Mouse (Mus musculus) urinary bladder, postnatal 10 days (tissue): ENCODE data around the gene Ropn1l.
A peak's percentile ranks its signal among the peaks of the same experiment; 100 is the strongest.

Source experiments
- DNase-seq: peaks from one replicate; pipeline ENCODE4 v3.0.0; 2022; ENCODE audit warnings: low spot score

Gene Ropn1l

DNA sequence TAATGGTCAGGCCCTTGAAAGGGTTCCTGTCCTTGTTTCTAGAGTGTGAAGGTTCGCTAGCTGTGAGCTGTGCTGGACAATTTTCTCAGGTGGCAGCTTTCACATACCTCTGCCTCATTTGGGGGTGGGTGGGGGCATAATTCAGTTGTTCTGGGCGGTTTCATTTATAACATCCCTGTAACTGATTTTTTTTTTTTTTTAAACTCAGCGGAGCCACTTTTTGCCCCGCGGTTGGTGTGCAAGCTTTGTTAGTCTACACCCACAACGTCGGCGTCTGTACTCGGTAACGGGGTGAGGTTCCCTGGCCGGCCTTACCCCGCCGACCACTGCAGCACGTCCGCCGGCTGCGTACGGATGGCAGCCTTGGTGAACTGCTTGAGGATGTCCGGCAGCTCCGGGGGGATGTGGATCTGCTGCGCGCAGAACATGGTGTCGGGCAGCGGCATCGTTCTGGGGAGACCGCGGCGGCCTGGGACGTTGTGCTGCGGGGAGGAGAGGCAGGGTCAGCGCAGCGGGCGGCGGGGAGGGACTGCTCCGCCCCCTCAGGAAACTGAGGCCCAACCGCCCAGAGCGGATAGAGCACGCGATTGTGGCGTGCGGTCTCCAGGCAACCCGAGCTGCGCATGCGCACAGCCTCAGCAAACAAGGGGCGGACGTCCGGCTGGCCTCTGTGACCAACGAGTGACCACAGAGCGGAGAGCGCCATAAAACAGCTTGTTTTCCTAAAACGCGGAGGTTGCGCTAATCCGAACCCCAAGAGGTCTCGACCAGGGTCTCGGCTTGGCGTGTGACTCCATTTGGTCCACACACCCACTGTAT is at the start of gene Ropn1l:
Gene Ropn1l, minus strand, starts transcription at position 640 of the 819 bp plus-strand sequence.
- peak; percentile 65 for DNase-seq

DNA sequence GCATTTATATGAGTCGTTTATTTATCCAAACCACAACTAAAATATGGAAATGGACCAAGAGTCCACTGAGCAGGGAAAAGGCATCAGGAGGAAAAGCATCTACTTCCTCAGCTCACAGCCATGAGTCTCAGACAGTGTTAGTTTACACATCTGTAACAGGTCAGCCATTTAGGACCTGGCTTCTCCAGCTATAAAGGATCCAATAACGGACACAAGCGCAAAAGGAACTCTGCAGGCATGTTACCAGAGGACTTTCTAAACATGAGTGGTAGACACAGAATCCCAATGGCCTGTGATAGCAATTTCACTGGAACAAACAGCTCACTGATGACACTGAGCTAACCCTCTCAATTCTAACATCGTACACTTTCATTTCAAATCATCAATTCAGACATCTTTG is 49.5 kb upstream of the Ropn1l start:
- no peak for DNase-seq

DNA sequence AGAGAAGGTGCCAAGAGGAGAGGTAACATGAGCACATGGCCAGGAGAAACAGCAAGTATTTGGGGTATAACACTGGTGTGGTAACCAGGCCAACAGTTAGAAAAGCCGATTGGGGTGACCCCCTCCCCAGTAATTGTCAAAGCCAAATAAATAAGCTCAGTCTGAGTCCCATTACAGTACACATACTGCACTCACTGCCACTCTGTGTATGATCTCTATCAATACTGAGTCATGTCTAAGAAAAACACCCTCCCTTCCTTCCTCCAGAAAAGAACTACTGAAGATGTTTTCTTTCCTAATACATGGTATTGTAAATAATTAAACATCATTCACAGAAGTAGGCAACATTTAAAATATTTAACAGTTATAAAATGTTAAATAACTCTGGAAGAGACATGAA is 48.8 kb upstream of the Ropn1l start:
- DNase-seq, result no peak

DNA sequence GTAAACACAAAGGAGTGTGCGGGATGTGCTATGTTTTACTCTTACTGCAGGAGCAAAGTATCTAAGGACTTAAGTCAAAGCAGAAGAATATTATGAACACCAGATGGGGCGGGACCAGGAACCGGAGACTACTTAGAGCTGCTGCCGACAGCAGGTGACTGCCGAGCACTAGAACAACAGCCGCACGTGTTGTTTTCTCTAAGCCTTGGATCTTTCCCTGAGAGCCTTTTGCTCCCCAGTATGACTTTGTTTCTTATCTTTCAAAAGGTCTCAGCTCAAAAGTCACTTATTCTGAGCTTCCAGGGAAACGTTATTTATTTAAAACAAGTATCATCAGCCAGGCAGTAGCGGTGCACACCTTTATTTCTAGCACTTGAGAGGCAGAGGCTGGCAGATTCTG is 41.3 kb upstream of the Ropn1l start:
- no peak for DNase-seq

DNA sequence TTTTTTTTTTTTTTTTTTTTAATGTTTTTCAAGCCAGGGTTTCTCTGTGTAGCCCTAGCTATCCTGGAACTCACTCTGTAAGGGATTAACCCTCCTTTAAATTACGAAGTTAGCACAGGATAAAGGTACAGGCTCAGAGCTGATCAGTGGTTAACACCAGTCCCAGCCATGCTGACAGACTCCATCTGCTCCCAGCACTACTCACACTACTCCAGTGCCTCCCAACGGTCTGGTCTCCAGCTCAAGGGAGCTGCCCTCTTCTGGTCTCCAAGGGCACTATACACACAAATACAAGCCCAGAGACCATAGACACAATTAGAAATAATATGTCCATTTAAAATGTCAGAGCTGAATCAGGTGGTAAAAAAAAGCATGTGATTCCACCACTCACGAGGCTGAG is 40.8 kb upstream of the Ropn1l start:
- no peak for DNase-seq

DNA sequence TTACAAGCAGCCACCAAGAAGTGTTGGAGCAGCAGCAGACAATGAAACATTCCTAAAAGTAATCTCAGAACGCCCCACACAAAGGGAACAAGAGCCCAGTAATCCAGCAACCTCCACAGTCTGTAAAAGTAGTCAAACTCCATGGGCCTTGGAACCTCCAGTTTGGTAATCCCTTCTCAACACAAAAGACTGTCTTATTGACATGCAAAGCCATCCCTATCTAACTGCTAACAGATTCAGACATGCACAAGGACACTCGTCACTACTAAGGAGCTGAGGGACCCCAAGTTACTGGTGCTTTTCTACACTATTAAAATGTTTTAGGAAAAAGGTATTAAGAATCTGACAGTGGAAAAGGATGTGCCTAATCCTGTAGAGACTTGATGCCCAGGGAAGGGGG is 33.9 kb upstream of the Ropn1l start:
- DNase-seq, result no peak

DNA sequence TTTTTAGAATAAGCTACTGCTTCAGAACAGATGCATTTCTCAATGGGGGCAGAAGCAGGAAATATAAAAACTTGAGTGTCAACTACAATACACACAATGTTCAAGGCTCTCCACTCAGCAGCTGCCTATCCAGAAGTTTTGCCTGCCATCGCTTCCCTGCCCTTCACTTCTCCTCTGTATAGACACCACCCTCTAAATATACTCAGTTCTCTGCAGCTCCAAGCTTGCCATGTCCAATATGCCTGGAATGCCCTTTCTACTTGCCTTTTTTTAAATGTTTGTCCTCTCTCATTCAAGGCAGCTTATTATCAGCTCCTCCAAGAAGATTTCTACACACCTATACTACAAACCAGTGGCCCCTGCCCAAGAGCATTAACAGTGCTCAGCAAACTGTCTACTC is 23.1 kb upstream of the Ropn1l start:
- no peak for DNase-seq

DNA sequence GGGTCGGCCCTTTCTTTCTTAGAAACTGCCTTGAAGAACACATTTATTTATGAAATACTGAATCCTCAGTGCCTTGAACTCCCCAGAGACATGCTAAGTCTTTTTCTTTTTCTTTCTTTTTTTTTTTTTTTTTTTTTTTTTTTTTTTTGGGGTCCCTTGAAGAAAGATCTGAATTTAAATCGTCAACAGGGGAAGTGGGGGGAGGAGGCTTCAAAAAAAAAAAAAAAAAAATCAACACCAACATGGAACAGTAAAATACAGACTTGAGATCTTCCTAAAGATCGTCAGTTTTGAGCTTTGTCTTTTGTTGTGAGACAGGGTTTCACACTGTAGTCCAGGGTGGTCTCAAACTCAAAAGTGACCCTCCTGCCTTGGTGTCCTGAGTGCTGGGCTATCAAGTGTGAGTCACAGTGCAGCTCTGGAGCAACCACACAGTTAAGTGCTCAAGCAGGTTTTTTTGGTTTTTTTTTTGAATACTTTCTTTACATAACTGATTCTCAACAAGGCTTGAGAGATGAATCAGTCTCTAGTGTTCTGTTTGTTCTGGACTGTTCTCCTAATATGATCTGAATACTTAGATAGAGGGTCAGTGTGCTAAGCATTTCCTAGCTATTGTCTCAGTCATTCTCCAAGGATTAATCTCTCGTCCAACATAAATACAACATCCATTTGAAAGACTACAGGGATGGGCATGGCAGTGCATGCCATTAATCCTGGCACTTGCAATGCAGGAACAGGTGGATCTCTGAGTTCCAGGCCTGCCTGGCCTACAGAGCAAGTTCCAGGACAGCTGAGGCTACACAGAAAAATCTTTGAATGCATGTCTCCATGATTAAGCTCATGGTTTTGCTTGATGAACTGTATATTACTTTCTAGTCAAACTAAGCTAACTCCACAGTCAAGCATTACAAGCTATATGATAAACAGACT is 19.4 kb upstream of the Ropn1l start:
- DNase-seq, result no peak

DNA sequence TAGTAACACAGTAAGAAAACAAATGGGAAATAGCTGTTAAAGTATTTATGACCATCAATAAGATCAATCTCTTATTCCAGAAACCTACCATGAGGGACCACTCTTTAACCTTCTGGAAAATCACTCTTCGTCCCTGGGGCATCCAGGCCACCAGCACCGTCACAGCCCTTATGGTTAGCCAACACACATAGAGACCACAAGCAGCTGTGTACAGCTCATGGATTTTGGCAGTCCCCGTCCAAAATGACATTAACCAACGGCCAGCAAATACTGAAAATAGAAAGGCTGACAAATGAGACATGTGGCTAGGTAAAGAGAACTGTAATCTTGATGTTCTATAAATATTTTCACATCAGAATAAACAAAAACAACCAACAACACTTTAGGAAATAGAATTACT is 18.0 kb upstream of the Ropn1l start:
- no peak for DNase-seq

DNA sequence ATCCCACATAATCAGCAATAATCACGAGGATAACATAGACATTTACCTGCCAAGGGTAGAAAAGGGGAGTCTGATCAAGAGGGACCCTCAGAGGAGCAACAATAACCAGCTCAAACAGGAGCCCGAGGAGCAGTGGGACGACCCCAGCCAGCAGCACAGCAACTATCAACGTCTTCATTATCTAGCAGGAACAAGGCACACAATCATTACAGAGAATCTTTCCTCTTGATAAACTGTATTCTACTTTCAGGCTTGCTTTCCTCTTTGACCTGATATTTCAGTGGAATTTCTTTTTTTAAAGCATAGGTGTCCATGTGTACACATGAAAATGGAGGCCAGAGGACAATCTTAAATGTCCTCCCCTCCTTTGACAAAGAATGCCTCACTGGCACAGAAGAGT is 16.0 kb upstream of the Ropn1l start:
- no peak for DNase-seq

DNA sequence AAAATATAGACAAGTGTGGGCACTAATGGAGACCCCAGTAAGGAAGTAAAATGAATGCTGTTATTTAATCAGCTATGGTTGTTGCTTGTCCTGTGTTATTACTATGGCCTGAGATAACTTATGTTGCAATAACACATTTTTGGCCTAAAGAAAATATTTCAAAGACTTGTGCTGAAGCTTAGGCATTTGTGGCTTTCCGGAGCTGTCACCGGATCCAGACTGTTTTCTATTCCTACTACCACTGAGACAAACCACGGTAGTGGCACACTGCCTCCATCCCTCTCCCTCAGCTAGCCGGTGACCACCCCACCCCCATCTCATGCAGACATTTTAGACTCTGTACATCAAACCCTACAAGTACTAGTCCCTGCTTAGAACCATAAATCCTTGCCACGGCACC is 15.3 kb upstream of the Ropn1l start:
- no peak for DNase-seq

DNA sequence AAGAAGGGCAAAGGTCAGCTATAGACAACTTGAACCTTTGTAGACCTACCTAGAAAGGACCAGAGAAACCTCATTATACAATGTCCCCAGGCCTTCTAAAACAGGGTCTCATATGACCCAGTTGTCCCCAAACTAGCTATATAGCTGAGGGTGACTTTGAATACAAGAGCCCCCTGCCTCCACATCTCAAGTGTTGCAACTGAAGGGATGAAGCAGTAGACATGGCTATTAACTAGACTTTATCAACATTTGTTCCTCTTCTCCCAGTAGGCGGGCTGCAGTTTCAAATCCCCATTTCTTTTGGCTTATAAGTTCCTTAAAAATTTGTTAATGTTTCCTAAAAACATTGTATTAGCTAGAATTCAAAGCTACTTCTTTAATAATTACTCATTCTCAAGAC is 13.2 kb upstream of the Ropn1l start:
- no peak for DNase-seq

DNA sequence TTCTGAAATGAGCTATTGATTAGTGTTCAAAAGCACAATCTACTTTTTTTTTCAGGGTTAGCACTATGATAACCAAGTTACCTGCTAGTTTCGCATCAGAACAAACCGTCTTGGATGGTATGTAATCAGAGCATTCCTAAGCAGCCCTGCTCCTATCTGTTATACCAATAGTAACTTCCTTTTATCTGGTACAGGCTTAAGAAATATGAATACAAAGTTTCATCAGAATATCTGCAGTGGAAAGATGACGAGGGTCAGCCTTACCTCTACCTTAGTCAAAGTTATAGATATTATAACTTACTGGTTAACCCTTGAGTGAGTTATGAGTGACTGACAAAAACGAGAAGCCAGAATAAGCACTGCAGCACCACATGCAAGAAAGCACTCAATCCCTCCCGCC is 12.8 kb upstream of the Ropn1l start:
- DNase-seq, result no peak

DNA sequence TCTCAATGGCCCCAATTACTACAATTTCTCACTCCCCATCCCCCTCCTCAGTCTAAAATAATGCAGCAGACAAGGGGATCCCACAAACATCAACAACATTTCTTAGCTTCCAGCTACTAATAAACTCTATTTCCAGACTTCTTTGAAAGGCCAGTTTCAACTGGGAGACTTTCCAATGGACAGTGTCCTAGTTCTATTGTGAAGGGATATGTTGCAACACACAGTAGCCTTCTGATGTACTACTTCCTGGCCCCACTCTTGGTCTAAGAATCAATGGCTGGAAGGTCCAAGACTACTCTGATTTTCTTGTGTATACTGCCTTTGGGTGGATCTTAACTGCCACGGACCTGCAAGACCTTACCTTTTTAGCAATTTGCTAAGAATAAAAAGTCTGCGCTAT is 12.3 kb upstream of the Ropn1l start:
- DNase-seq, result no peak

DNA sequence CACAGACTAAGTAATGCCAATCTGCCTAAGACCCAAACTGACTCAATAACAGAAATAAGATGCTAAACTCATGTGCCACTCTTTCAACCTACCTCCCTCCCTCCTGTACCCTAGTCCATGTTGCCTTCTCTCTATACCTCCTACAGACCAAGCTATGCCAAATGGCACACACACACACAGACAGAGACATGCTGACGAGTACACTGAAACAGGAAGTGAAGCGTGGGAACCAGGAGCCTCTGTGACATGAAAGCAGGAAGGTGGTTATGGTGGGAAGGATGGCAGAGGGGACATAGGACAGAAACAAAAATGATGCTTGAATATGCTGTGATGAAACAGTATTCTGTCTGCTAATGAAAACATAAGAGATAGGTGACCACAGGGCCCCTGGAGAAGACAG is 7.0 kb upstream of the Ropn1l start:
- no peak for DNase-seq

DNA sequence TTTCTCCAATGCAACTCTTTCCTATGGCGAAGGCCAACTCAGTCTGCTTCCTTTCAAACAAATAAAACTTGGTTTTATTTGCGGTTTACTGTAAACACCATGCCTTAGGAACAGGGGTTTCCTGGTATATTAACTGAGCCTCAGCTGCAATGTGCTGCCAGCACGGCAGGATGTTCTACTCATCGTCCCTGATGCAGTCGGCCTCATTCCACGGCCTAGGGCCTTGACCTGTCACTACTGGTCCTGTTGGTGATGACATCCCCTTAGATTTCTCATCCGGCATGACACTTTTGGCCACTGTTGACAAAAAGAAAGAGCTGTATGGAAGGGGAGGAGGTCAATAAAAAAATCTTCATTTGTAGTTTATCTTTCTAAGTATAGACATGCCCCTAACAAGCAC is 4.5 kb upstream of the Ropn1l start:
- no peak for DNase-seq

DNA sequence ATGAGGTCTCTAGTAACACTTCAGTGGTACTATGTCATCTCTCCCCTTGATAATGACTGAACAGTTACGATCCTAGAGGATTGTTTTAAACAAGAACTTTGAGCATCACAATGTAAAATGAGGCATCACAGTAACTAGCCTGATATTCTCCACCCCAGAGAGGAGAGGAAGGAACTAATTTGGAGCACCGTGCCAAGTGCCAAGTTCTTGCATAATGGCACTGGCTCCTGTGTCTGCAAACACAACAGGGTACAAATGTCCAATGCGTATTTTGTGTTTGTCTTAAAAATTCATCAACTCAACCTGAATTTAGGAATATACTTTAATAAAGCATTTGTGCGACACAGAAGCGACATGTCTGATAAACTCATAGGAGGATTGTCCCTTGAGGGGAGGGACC is 2.8 kb upstream of the Ropn1l start:
- DNase-seq, result no peak

DNA sequence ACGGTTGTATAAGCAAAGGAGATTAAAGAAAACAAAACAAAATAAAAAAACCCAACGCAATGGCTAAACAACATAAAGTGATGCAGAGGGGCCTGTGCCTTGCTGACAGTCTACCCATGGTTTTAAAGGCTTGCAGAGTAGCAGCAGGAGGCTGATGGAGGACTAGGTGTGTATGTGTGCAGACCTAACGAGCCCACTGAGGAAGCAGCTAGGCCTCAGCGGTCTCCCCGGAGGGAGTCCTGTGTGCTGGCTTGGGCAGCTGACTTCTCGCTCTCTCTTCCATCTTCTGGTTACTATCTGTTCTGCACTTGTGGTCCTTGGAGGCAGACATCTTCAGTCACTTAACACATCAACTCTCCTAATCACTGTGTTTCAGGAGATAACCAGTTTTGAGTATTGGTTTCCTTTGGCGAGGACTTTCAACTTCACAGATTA is 1.3 kb upstream of the Ropn1l start:
- no peak for DNase-seq

DNA sequence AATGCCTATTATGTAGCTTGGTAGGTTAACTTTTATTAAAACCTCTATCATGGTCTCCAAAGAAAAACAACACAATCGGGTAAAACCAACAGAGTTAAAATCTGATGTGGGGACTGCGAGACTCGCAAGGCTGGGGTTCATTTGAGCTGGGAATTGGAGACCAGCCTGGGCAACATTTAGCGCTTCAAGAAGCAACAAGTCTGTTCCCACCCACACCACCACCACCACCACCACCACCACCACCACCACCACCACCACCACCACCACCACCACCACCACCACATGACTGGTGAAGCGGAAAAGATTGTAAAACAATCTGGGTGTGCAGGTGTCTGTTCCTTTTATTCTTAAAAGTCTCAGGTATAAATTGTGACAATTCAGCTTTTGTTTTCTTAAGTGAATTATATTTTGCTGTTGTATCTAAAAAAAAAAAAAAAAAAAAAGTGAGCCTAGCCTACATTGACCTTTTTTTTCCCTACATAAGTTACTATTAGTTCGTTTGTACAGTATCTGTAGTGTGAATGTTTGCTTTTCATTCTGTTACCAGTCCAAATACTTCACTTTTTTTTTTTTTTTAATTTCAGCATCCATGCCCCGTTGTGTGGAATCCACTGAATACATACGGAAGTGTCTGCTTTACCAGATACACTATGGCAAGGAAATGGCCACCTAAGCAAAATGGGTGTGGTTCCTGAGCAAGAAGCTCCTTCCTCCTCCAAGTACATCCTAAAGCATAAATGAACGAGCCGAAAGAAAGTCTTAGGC is 741 bp upstream of the Ropn1l start:
- no peak for DNase-seq

DNA sequence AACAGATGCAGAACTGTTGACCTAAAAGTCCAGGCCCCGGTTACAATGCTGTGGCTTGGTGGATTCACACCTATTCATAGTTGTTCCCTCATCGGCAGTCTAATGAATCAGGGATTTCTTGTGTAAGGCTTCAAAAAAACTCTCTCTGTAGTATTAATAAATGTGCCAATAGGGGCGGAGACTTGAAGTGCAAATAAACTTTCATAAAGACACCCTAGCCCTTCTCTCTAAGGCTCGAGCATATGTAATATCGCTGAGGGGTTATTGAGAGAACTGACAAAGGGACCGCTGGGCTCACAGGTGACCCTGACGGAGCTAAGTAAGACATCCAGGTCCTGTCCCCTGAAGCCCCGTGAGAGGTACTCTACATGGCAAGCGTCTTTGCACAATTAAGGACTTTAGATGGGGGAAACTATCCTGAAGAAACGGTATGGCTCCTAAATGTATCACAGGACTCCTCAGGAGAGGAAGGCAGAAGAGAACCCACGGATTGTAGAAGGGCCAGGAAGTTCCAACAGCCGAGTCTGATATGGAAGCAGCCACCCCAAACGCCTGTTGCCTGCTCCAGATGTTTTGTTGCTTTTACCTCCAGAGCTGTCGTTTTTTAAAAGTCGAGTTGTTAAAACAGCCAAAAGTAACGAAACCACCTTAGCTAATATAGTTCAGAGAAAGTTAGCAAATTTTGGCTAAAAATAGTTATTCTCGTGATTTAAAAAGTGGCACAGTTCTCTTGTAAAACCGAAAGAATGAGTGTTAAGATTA is 1.0 kb downstream of the Ropn1l start:
- no peak for DNase-seq

DNA sequence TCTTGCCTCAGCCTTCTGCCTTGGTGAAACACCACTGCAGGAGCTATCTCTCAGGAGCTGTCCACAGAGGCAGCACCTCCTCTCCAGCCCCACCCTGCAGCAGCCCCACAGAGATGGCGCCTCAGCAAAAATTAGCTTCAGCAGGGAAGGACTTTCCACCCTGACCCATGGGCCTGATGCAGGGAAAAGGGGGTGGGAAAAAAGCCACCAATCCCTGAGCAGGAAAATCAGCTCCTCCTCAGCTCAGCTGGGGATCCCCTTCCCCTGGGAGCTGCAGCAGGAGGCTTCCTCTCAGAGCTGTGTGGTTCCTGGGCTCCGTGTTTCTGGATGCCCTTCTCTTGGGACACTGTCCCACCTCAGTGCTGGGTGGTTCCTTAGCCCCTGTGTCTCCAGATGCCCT is 3.8 kb downstream of the Ropn1l start:
- DNase-seq, result no peak

DNA sequence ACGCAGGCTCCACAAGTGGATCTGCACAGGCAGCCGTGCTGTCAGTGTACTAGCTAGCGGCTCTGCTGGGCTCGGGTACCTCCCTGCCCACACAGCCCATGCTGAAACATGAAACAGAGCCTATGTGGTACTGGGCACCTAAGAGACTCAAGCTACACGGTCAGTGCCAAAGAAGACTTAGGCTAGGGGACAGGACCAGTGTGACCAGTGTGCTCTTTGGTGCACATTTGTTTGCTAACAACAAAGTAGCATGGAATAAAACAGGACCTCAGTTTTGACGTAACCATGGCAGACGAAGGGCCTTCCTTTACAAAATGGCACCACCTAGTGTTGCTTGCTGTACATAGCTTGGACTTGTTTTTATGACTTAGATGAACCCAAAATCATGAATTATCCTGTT is 6.4 kb downstream of the Ropn1l start:
- no peak for DNase-seq
